Mouse (Mus musculus): ENCODE measurements around the gene Btnl6. TPM values are rescaled to one million over a fixed set of nuclear protein-coding genes. Genes with fewer than 3 reads are reported as not detected.
"Not testable (repeated sequence)": the region's sequence is repeated elsewhere in the genome, so short reads cannot be mapped to it uniquely, and the experiment has no call there.

Btnl6 gene
- polyA plus RNA-seq, 1 experiment from 2014 or later = not detected

DNA sequence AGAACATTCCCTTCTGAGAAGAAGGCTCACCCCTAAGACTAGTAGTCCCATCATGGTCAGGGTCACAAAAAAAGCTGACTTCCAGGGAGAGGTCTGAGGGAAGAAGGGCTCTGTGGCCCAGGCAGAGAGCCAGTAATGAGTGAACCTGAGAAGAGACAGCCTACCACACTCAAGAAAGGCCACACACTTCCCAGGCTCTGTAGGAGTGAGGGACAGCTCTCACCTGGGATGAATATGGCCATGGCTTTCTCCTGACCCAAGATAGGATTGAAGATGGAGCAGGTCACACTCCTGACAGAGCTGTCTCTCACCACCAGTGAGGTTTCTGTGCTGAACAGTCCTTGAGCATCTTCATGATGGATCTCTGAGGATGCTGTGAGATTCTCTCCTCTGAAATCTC lies 24.4 kb downstream of the Btnl6 start:
- DNase-seq (ENCODE audit: low spot score) (no peak), ATAC-seq (no peak)
- no peak overlapping the region for H3K27ac ChIP-seq (ENCODE audit: low read depth, low read length)
- H3K4me2 ChIP-seq (ENCODE audit: low read length) = no peak overlapping the region
- H3K27me3 ChIP-seq (replicated peaks; ENCODE audit: control insufficient read depth, insufficient read depth, low read length) = no peaks in the 10 kb centered on the region
- H3K4me3 ChIP-seq (ENCODE audit: low read depth, low read length) = no peak overlapping the region
- no peaks in the 10 kb centered on the region for H3K36me3 ChIP-seq (ENCODE audit: control insufficient read depth, insufficient read depth, low read length)
- H3K4me1 ChIP-seq (ENCODE audit: control insufficient read depth, insufficient read depth, low read length) = no peaks in the 10 kb centered on the region
- no peak overlapping the region for H3K9ac ChIP-seq (ENCODE audit: low read length)
- H3K9me3 ChIP-seq (replicated peaks; ENCODE audit: control insufficient read depth, low read length) = no peaks in the 10 kb centered on the region

DNA sequence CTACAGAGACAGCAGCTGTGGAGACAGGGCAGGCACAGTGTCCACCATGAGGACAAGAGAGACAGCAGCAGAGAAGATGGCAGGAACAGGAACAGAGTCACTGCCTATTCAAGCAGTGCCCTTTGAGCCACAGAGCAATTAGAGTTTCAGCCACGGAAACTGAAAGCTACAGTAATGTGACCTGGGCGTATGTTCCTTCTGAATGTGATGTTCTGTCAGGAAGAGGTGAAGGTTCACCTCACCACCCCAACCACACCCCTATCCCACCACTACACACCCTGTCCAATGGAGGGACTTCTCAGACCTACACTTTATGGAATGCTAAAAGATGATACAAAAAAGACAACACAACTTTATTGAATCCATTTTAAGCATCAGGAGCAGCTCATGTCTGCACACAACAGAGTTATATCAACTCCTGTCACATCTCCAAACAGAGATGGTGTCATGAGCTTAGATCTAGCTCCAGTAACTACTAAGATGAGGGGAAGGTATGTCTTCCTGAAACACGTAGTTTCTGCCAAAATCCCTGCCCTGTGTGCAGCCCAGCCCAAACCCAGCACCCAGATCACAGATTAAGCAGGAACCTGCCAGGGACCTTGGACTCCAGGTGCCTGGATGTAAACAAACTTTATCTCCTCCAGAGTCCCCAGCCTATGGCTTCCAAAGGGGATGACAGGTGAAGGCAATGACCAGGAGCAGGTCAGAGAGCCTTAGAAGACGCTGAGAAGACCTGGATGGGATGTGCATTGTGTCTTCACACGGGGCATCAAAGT lies 39.7 kb downstream of the Btnl6 start, which contains the start of gene Btnl4:
TSS of gene Btnl4 (minus strand) at position 81 of the 776 bp plus-strand sequence.
- H3K27me3 ChIP-seq (replicated peaks; ENCODE audit: control insufficient read depth, insufficient read depth, low read length); H3K9ac ChIP-seq (ENCODE audit: low read length); H3K4me2 ChIP-seq (ENCODE audit: low read length); H3K9me3 ChIP-seq (replicated peaks; ENCODE audit: control insufficient read depth, low read length); ATAC-seq; DNase-seq (ENCODE audit: low spot score); H3K4me3 ChIP-seq (ENCODE audit: low read depth, low read length); H3K27ac ChIP-seq (ENCODE audit: low read depth, low read length); H3K4me1 ChIP-seq (ENCODE audit: control insufficient read depth, insufficient read depth, low read length); H3K36me3 ChIP-seq (ENCODE audit: control insufficient read depth, insufficient read depth, low read length): not testable (repeated sequence)
- 71% methylated on average over 4 of the region's 5 CpGs for WGBS

DNA sequence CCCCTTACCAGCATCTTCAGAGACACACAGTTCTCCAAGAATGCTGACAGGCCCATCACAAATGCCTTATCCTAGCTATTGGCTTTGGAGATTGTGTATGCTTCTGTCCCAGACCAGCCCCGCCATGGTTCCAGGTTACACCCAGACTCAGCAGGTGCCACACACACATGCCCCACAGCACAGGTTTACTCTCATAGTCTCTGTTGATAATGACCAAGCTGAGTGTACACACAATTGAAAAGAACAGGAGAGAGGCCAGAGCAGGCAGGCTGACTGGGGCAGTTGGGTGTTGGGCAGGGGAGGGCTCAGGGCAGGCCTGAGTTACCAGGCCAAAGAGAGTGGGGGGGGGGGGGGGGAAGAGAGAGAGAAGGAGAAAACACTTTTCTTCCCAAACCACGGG lies 40.7 kb downstream of the Btnl6 start:
- WGBS = 88% methylated on average over 1 of the region's 2 CpGs
- ATAC-seq (no peak), DNase-seq (ENCODE audit: low spot score) (no peak)
- H3K36me3 ChIP-seq (ENCODE audit: control insufficient read depth, insufficient read depth, low read length) = no peaks in the 10 kb centered on the region
- H3K9me3 ChIP-seq (replicated peaks; ENCODE audit: control insufficient read depth, low read length) = no peaks in the 10 kb centered on the region
- no peak overlapping the region for H3K4me2 ChIP-seq (ENCODE audit: low read length)
- no peak overlapping the region for H3K4me3 ChIP-seq (ENCODE audit: low read depth, low read length)
- no peak overlapping the region for H3K9ac ChIP-seq (ENCODE audit: low read length)
- no peaks in the 10 kb centered on the region for H3K4me1 ChIP-seq (ENCODE audit: control insufficient read depth, insufficient read depth, low read length)
- H3K27me3 ChIP-seq (replicated peaks; ENCODE audit: control insufficient read depth, insufficient read depth, low read length) = no peaks in the 10 kb centered on the region
- H3K27ac ChIP-seq (ENCODE audit: low read depth, low read length) = no peak overlapping the region

DNA sequence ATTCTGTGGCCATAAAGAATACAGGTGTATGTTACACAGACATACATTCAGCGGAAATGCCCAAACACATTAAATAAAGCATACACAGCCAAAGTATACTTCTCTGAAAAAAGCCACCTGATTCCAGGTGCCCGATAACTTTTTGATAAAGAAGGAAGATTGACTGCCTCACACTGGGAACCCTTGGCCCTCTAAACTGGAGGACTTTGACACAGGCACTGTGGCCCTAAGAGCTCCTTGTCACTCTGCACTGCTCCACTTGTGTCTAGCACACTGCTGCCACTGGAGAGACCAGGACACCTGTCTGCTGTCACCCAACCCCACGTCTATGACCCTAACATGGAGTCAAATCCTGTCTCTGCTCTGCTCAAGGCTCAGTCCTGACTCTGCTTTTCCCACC lies 42.1 kb downstream of the Btnl6 start:
- no peak overlapping the region for H3K4me2 ChIP-seq (ENCODE audit: low read length)
- H3K9me3 ChIP-seq (replicated peaks; ENCODE audit: control insufficient read depth, low read length) = no peaks in the 10 kb centered on the region
- 87% methylated on average over 3 of the region's 3 CpGs for WGBS
- DNase-seq (ENCODE audit: low spot score) (no peak), ATAC-seq (no peak)
- H3K4me3 ChIP-seq (ENCODE audit: low read depth, low read length) = no peak overlapping the region
- H3K4me1 ChIP-seq (ENCODE audit: control insufficient read depth, insufficient read depth, low read length) = no peaks in the 10 kb centered on the region
- H3K27ac ChIP-seq (ENCODE audit: low read depth, low read length) = no peak overlapping the region
- no peaks in the 10 kb centered on the region for H3K27me3 ChIP-seq (replicated peaks; ENCODE audit: control insufficient read depth, insufficient read depth, low read length)
- no peak overlapping the region for H3K9ac ChIP-seq (ENCODE audit: low read length)
- H3K36me3 ChIP-seq (ENCODE audit: control insufficient read depth, insufficient read depth, low read length) = no peaks in the 10 kb centered on the region

DNA sequence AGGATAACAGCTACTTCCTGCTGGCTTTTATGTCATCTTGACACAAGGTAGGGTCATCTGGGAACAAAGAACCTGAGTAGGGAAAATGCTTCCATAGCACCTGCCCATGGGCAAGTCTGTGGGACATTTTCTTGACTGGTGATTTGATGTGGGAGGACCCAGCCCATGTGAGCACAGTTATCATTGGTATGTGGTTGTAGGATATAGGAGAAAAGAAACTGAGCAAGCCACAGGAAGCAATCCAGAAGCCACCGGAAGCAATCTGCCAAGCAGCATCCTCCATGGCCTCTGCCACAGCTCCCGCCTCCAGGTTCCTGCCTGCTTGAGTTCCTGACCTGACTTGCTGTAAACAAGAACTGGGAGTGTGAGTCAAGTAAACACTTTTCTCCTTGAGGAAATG lies 46.7 kb downstream of the Btnl6 start:
- ATAC-seq = no peak
- 92% methylated on average over 2 of the region's 2 CpGs for WGBS
- Histone ChIP-seq H3K4me3 (ENCODE audit: low read depth, low read length) (no peak overlapping the region), H3K36me3 (ENCODE audit: control insufficient read depth, insufficient read depth, low read length) (no peaks in the 10 kb centered on the region), H3K9me3 (replicated peaks; ENCODE audit: control insufficient read depth, low read length) (no peaks in the 10 kb centered on the region), H3K9ac (ENCODE audit: low read length) (no peak overlapping the region), H3K4me1 (ENCODE audit: control insufficient read depth, insufficient read depth, low read length) (no peaks in the 10 kb centered on the region), H3K27ac (ENCODE audit: low read depth, low read length) (no peak overlapping the region), H3K27me3 (replicated peaks; ENCODE audit: control insufficient read depth, insufficient read depth, low read length) (no peaks in the 10 kb centered on the region), H3K4me2 (ENCODE audit: low read length) (no peak overlapping the region)
- no peak for DNase-seq (ENCODE audit: low spot score)

DNA sequence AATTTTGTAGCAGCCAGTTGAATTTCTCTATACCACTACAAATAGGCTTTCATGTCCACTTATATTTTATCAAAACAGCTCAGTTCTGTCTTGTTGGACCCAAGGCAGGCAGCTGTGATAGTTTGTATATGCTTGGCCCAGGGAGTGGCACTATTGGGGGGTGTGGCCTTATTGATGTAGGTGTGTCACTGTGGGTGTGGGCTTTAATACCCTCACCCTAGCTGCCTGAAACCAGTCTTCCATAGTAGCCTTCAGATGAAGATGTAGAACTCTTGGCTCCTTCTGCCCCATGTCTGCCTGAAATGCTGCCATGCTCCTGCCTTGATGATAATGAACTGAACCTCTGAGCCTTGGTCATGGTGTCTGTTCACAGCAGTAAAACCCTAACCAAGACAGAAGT lies 51.2 kb downstream of the Btnl6 start:
- DNase-seq (ENCODE audit: low spot score); ATAC-seq; H3K4me1 ChIP-seq (ENCODE audit: control insufficient read depth, insufficient read depth, low read length); H3K9me3 ChIP-seq (replicated peaks; ENCODE audit: control insufficient read depth, low read length); H3K4me2 ChIP-seq (ENCODE audit: low read length); H3K27me3 ChIP-seq (replicated peaks; ENCODE audit: control insufficient read depth, insufficient read depth, low read length); H3K27ac ChIP-seq (ENCODE audit: low read depth, low read length); H3K36me3 ChIP-seq (ENCODE audit: control insufficient read depth, insufficient read depth, low read length); H3K4me3 ChIP-seq (ENCODE audit: low read depth, low read length); H3K9ac ChIP-seq (ENCODE audit: low read length): not testable (repeated sequence)

DNA sequence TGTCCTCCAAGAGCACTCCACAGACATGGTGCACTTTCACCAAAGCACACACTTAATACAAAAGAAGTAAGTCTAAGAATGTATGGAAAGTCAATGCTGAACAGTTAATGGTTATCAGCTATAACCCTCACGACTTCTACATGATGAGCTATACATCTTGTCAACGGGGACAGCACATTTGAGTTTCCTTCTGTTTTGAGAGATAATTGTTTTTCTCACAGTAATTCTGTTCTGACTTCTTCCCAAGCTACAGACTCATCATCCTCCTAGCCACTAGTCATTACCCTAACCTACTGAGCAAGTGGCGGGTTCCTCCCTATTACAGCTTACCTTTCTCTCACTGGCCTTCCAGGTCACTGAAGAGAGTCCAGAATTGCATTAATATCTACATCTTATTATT lies 57.9 kb downstream of the Btnl6 start:
- Histone ChIP-seq H3K4me3 (ENCODE audit: low read depth, low read length) (no peak overlapping the region), H3K27me3 (replicated peaks; ENCODE audit: control insufficient read depth, insufficient read depth, low read length) (no peaks in the 10 kb centered on the region), H3K9ac (ENCODE audit: low read length) (no peak overlapping the region), H3K36me3 (ENCODE audit: control insufficient read depth, insufficient read depth, low read length) (no peaks in the 10 kb centered on the region), H3K9me3 (replicated peaks; ENCODE audit: control insufficient read depth, low read length) (no peaks in the 10 kb centered on the region), H3K27ac (ENCODE audit: low read depth, low read length) (no peak overlapping the region), H3K4me2 (ENCODE audit: low read length) (no peak overlapping the region), H3K4me1 (ENCODE audit: control insufficient read depth, insufficient read depth, low read length) (no peaks in the 10 kb centered on the region)
- no peak for ATAC-seq
- 82% methylated on average over 3 of the region's 3 CpGs for WGBS
- no peak for DNase-seq (ENCODE audit: low spot score)

Other genes with a start within 250 kb of the Btnl6 start
- 0.25 and 0.27 TPM in 2 replicates for gene H2-Aa, start 229.5 kb downstream of the Btnl6 start, polyA plus RNA-seq (2014; fragmentation: Nextera tagmentation; extraction: Ambion mirVana)
- 0.85 and 1.4 TPM in 2 replicates for gene H2-Eb1, start 211.5 kb downstream of the Btnl6 start, polyA plus RNA-seq (2014; fragmentation: Nextera tagmentation; extraction: Ambion mirVana)
- gene H2-Eb2, start 191.7 kb downstream of the Btnl6 start, polyA plus RNA-seq (2014; fragmentation: Nextera tagmentation; extraction: Ambion mirVana) = not detected in 2 replicates
- not detected in 2 replicates for gene Btnl2, start 162.5 kb downstream of the Btnl6 start, polyA plus RNA-seq (2014; fragmentation: Nextera tagmentation; extraction: Ambion mirVana)
- not detected in 2 replicates for gene Btnl1, start 140.2 kb downstream of the Btnl6 start, polyA plus RNA-seq (2014; fragmentation: Nextera tagmentation; extraction: Ambion mirVana)
- gene BC051142, start 118.5 kb downstream of the Btnl6 start, polyA plus RNA-seq (2014; fragmentation: Nextera tagmentation; extraction: Ambion mirVana) = 3.7 and 4.2 TPM in 2 replicates
- gene Btnl4, start 40.0 kb downstream of the Btnl6 start, polyA plus RNA-seq (2014; fragmentation: Nextera tagmentation; extraction: Ambion mirVana) = not detected in 2 replicates
- gene Notch4, start 46.9 kb upstream of the Btnl6 start, polyA plus RNA-seq (2014; fragmentation: Nextera tagmentation; extraction: Ambion mirVana) = 4.1 and 6.0 TPM in 2 replicates
- 3.7 and 4.5 TPM in 2 replicates for gene Gpsm3, start 72.5 kb upstream of the Btnl6 start, polyA plus RNA-seq (2014; fragmentation: Nextera tagmentation; extraction: Ambion mirVana)
- gene Pbx2, start 73.9 kb upstream of the Btnl6 start, polyA plus RNA-seq (2014; fragmentation: Nextera tagmentation; extraction: Ambion mirVana) = 6.4 and 9.6 TPM in 2 replicates
- gene Ager, start 80.5 kb upstream of the Btnl6 start, polyA plus RNA-seq (2014; fragmentation: Nextera tagmentation; extraction: Ambion mirVana) = 1.1 and 1.5 TPM in 2 replicates
- gene Rnf5, start 86.3 kb upstream of the Btnl6 start, polyA plus RNA-seq (2014; fragmentation: Nextera tagmentation; extraction: Ambion mirVana) = 222 TPM in 2 replicates
- 88.6 and 106 TPM in 2 replicates for gene Agpat1, start 86.9 kb upstream of the Btnl6 start, polyA plus RNA-seq (2014; fragmentation: Nextera tagmentation; extraction: Ambion mirVana)
- 7.6 and 8.7 TPM in 2 replicates for gene Egfl8, start 98.6 kb upstream of the Btnl6 start, polyA plus RNA-seq (2014; fragmentation: Nextera tagmentation; extraction: Ambion mirVana)
- gene Ppt2, start 111.2 kb upstream of the Btnl6 start, polyA plus RNA-seq (2014; fragmentation: Nextera tagmentation; extraction: Ambion mirVana) = 23.8 and 24.6 TPM in 2 replicates
- 5.0 and 5.5 TPM in 2 replicates for gene Prrt1, start 112.2 kb upstream of the Btnl6 start, polyA plus RNA-seq (2014; fragmentation: Nextera tagmentation; extraction: Ambion mirVana)
- gene Fkbpl, start 127.4 kb upstream of the Btnl6 start, polyA plus RNA-seq (2014; fragmentation: Nextera tagmentation; extraction: Ambion mirVana) = 12.6 and 14.9 TPM in 2 replicates
- 75.0 and 90.9 TPM in 2 replicates for gene Atf6b, start 129.8 kb upstream of the Btnl6 start, polyA plus RNA-seq (2014; fragmentation: Nextera tagmentation; extraction: Ambion mirVana)
- 0.04 and 0.10 TPM in 2 replicates for gene Tnxb, start 153.2 kb upstream of the Btnl6 start, polyA plus RNA-seq (2014; fragmentation: Nextera tagmentation; extraction: Ambion mirVana)
- not detected in 2 replicates for gene C4b, start 226.5 kb upstream of the Btnl6 start, polyA plus RNA-seq (2014; fragmentation: Nextera tagmentation; extraction: Ambion mirVana)